Mouse (Mus musculus) bone marrow macrophage, adult 2 months (primary cell): Measurements from ENCODE around the gene Proca1. TPM values are rescaled to one million over a fixed set of nuclear protein-coding genes. Genes with fewer than 3 reads are reported as not detected.

Source experiments
- H3K27ac ChIP-seq: 2 replicates; pipeline ENCODE4 v1.5.1; 2012; ENCODE audit warnings: low read depth, low read length; ENCODE audit not compliant: insufficient read depth
- H3K4me1 ChIP-seq: 2 replicates; pipeline ENCODE4 v1.6.1; 2012; ENCODE audit warnings: low read length; ENCODE audit not compliant: control insufficient read depth, insufficient read depth
- H3K4me3 ChIP-seq: 2 replicates; pipeline ENCODE4 v1.5.1; 2012; ENCODE audit warnings: mild to moderate bottlenecking, low read length, moderate library complexity; ENCODE audit not compliant: insufficient read depth
- CTCF ChIP-seq: IDR thresholded peaks from 2 replicates; pipeline ENCODE4 v1.5.1; 2012; ENCODE audit warnings: low read depth, mild to moderate bottlenecking, low read length, moderate library complexity
- POLR2A ChIP-seq: IDR thresholded peaks from 2 replicates; pipeline ENCODE4 v1.6.1; 2012; ENCODE audit warnings: mild to moderate bottlenecking, low read depth, low read length, borderline replicate concordance
- polyA plus RNA-seq: library from polyadenylated mRNA; stranded (reverse); fragments of >200 nt; gene quantifications from 2 replicates; pipeline ENCODE4 v1.2.4, GENCODE M21; 2012; ENCODE audit not compliant: missing spikeins, insufficient read depth, insufficient read length

Proca1 gene
- polyA plus RNA-seq, 1 experiment: 0.92 TPM

DNA sequence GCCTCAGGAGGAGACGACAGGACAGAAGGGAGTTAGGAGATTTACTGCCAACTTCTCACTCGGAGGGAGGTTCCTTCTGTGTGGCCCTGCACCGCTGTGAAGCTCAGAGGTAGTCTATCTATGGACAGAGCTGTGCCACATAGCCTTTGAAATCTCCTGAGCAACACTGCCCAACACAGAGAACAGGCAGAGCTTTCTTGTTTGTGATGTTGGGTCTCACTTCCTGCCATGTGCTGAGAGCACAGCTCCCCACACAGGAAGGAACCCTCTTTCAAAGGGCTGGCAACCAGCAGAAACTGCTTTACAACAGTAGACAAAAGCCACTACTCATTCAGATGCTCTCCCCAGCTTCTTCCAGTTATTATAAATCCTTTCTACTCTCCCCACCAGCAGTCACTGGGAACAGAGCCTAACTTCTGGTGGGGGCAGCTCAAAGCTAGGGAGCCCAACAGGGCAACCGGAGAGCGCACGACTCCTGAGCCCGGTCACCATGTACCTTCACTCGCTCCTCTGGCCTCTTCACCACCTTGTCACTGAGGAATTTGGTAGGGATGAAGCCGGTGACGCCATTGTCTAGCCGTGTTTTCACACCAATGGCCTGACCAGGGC lies 22.6 kb downstream of the Proca1 start:
- Histone ChIP-seq H3K27ac (no peak overlapping the region), H3K4me3 (no peak overlapping the region), H3K4me1 (peaks cover 13% of the 10 kb centered on the region)
- no peak for TF ChIP-seq POLR2A
- TF ChIP-seq CTCF: no peak

DNA sequence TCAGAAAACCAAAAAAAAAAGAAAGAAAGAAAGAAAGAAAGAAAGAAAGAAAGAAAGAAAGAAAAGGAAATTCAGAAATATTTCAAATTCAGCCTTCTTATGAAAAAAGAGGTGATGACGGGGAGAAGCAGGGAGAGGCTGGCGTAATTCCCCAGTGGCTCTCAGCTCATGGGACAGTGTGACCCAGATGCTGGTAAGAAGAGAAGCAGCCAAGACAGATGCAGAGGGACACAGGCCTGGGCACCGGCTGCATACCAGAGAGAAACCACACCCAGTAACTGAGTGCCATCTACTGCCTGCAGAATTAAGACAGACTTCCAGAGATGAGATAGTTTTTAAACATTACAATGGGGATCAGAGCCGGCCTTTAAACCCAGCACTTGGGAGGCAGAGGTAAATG lies 30.4 kb downstream of the Proca1 start:
- TF ChIP-seq POLR2A: no peak
- no peak for TF ChIP-seq CTCF
- Histone ChIP-seq H3K27ac (no peak overlapping the region), H3K4me1 (no peaks in the 10 kb centered on the region), H3K4me3 (no peak overlapping the region)

DNA sequence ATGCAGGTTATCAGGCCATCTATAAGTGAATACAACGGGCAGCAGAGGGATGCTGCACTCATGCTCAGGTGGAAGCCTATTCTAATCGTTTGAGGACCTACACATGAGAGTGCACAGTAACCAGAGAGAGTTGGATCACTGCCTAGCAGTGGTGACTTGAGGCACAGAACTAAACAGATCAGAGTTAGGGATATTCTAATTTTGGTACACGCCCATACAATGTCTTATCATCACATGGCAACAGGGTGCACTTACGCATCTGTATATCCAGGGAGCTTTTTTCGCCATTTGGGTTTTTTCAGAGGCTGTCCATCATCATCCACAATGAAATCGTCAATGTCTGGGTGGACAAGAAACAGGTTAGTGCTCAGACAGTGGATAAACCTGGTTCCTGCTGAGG lies 38.3 kb downstream of the Proca1 start:
- Histone ChIP-seq H3K27ac (no peak overlapping the region), H3K4me3 (no peak overlapping the region), H3K4me1 (no peaks in the 10 kb centered on the region)
- no peak for TF ChIP-seq POLR2A
- TF ChIP-seq CTCF: no peak

DNA sequence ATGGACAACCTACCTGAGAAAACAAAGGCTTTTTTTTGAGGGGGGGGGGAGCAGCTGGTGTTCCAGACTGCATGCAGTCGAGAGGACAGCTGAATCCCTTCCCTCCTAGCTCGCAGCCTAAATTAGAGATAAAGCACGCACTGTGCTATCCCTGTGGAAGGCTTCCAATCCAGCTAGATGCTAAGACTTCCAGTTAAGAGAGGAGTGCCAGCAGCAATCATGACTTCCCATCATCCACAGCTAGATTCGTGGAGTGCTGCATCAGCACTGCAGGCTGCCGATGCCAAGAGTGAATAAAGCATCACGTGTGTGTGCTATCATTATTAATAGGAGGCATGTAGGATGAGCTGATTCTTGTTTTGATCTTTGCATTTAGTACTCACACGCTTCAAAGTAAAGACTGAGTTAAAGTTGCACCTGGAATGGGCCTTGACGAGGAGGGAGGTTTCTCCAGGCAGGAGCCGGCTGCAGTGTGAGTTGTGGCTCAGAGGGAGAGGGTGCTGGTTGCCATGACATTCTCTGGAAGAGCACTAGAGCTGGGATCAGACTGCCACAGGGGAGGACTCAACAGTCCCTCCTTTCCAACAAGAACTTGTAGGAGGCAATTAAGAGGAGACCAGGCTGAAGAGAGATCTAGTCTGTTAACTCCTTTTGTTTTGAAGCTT lies 47.1 kb downstream of the Proca1 start:
- Histone ChIP-seq H3K27ac (no peak overlapping the region), H3K4me3 (no peak overlapping the region), H3K4me1 (peaks cover 13% of the 10 kb centered on the region)
- TF ChIP-seq POLR2A: no peak
- TF ChIP-seq CTCF: no peak

DNA sequence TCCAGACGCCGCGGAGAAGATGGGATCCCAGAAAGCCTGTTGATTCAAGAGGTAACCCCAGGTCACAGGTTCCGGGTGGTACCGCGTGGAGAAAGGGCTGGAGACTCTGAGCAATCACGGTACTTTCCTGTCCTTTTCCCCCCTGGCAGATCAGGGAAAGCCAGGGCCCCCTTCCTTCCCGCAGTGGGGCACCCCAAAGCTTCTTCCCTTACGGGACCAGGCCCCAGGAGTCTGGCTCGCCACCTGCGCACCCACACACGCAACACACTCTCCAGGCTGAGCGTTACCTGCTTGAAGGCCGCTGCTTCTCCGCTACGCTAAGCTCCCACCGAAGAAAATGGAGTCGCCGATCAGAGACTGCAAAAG lies 52.1 kb downstream of the Proca1 start:
- peak overlapping the region; percentile 94 for H3K27ac ChIP-seq
- peak overlapping the region; percentile 92 for H3K4me3 ChIP-seq
- no peak for TF ChIP-seq CTCF
- H3K4me1 ChIP-seq: peaks cover 25% of the 10 kb centered on the region

DNA sequence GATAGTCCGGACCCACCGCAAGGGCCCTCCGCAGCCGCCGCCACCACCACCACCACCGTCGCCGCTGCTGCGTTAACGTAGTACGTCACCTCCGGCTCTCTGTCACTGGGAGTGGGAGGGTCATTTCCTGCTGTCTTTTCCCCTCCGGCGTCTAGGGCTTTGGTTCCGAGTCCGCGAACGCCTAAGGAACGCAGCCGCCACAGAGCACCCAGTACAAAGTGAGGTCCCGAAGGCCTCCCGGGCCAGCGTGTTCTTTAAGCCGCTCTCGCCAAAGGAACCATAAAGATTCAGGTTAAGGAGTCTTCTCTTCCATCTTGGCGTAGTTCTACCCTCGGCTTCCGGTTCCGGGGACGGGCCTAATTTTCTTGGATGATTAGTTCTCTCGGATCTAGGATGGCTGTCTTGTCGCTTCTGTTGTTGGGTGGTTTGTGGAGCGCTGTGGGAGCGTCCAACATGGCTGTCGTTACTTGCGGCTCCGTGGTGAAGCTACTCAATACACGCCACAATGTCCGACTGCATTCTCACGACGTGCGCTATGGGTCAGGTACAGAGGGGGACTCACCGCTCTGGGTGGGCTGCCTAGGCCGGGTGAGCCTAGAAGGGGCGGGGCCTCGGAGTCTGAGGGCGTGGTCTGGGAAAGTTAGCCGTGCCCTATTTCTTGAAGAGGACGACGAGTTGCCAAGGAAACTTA lies 52.6 kb downstream of the Proca1 start, which contains the start of the genes Sdf2 and Supt6:
Gene Sdf2, plus strand, starts transcription at position 120 of the 691 bp plus-strand sequence.
Gene Supt6, minus strand, starts transcription at position 361 of the 691 bp plus-strand sequence.
- Histone ChIP-seq H3K4me1 (peaks cover 25% of the 10 kb centered on the region), H3K27ac (peak within 1 kb of the TSS; percentile 94), H3K4me3 (peak within 1 kb of the TSS; percentile 92)
- TF ChIP-seq POLR2A: no peak; the same call in 1 of the 2 replicates
- no peak for TF ChIP-seq CTCF

DNA sequence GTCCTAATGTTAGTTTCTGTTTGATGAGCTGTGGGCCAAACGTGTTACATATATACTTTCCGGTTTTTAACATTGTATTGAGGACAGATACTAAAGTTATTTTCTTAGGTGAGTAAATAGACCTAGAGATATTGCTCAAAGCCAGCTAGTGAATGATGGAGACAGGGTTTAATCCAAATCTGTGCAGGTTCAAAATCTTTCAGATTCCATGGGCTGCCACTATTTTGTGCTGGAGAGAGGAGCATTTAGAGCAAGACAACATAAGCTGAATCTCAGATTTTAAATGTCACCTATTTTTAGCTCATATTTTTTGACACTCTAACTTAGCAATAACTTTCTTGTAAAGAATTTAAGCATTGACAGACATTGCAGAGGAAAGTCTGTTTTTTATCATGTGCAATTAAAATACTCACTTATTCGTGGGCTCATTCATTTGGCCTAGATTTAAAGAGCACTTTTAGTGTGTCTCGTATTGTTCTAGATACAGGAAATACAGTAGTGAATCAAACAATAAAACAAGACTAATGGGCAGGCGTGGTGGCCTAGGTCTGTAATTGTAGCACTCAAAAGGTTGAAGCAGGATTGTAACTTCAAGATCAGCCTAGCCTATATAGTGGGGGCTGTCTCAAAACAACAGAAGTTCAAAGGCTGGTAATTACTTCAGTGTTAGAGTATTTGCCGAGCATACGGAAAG lies 53.3 kb downstream of the Proca1 start:
- Histone ChIP-seq H3K4me3 (peak overlapping the region; percentile 92), H3K4me1 (peaks cover 25% of the 10 kb centered on the region), H3K27ac (no peak overlapping the region)
- TF ChIP-seq POLR2A: no peak
- TF ChIP-seq CTCF: no peak

DNA sequence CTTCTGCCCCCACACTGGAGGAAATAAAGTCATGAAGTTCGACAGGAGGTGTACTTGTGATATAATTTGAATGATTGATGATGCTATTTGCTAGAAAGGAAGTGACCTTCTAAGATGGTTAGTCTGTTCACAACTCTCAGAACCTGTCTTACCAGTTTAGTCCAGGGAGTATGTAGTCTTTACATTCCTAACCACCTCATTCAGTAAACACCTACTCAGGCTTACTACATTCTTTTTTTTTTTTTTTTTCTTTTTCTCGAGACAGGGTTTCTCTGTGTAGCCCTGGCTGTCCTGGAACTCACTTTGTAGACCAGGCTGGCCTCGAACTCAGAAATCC lies 53.8 kb downstream of the Proca1 start:
- TF ChIP-seq POLR2A (no peak), CTCF (no peak)
- peaks cover 25% of the 10 kb centered on the region for H3K4me1 ChIP-seq
- peak overlapping the region; percentile 22; the same call in 1 of the 2 replicates for H3K4me3 ChIP-seq
- H3K27ac ChIP-seq: no peak overlapping the region

DNA sequence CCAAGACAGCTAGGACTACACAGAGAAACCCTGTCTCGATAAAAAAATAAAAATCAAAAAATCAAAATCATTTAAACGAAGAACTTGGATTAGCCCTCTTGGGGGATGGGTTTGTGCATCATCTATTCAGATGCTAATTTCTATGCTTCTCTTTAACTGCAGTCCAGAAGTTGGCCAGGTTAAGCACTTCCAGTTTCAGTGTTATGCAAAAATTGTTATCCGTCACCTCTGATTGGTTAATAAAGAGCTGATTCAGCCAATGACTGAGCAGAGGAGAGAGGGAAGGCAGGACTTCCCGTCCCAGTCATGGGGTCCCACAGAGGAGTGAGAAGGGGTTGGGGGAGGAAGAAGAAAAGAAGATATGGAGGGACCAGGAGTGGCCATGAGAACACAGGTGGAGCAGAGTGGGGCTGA lies 54.5 kb downstream of the Proca1 start:
- H3K4me3 ChIP-seq: no peak overlapping the region
- TF ChIP-seq CTCF: no peak
- TF ChIP-seq POLR2A: no peak
- no peak overlapping the region for H3K27ac ChIP-seq
- peaks cover 21% of the 10 kb centered on the region for H3K4me1 ChIP-seq

Other genes with a start within 250 kb of the Proca1 start
- 42.5 and 47.8 TPM in 2 replicates for gene Phf12, start 210.6 kb upstream of the Proca1 start, polyA plus RNA-seq
- gene Dhrs13, start 161.1 kb upstream of the Proca1 start, polyA plus RNA-seq: 2.8 and 3.5 TPM in 2 replicates
- gene Flot2, start 155.5 kb upstream of the Proca1 start, polyA plus RNA-seq: 59.0 and 64.0 TPM in 2 replicates
- gene Eral1, start 113.0 kb upstream of the Proca1 start, polyA plus RNA-seq: 18.4 and 19.5 TPM in 2 replicates
- 9.7 and 11.4 TPM in 2 replicates for gene Fam222b, start 98.7 kb upstream of the Proca1 start, polyA plus RNA-seq
- gene Traf4, start 27.8 kb upstream of the Proca1 start, polyA plus RNA-seq: 0.68 TPM in 1 of 2 replicates, not detected in the other
- 4.8 and 5.2 TPM in 2 replicates for gene Nek8, start 16.7 kb upstream of the Proca1 start, polyA plus RNA-seq
- 2.2 and 2.5 TPM in 2 replicates for gene Tlcd1, start 16.7 kb upstream of the Proca1 start, polyA plus RNA-seq
- gene Rpl23a, start 9.8 kb upstream of the Proca1 start, polyA plus RNA-seq: 867 and 1,013 TPM in 2 replicates
- 28.8 and 30.5 TPM in 2 replicates for gene Rab34, start 5.0 kb upstream of the Proca1 start, polyA plus RNA-seq
- 83.1 and 103 TPM in 2 replicates for gene Sdf2, start 52.4 kb downstream of the Proca1 start, polyA plus RNA-seq
- gene Supt6, start 52.6 kb downstream of the Proca1 start, polyA plus RNA-seq: 33.6 and 39.1 TPM in 2 replicates
- 168 and 187 TPM in 2 replicates for gene 2610507B11Rik, start 68.4 kb downstream of the Proca1 start, polyA plus RNA-seq
- gene BC030499, start 97.4 kb downstream of the Proca1 start, polyA plus RNA-seq: 3.5 and 4.4 TPM in 2 replicates
- gene Spag5, start 108.1 kb downstream of the Proca1 start, polyA plus RNA-seq: 19.3 and 28.1 TPM in 2 replicates
- gene Aldoc, start 129.6 kb downstream of the Proca1 start, polyA plus RNA-seq: 21.9 and 31.0 TPM in 2 replicates
- gene Pigs, start 135.0 kb downstream of the Proca1 start, polyA plus RNA-seq: 80.8 and 85.9 TPM in 2 replicates
- 35.5 and 38.5 TPM in 2 replicates for gene Unc119, start 150.1 kb downstream of the Proca1 start, polyA plus RNA-seq
- not detected in 2 replicates for gene Foxn1, start 193.2 kb downstream of the Proca1 start, polyA plus RNA-seq
- 0.99 and 1.2 TPM in 2 replicates for gene Slc13a2, start 228.8 kb downstream of the Proca1 start, polyA plus RNA-seq